Mouse (Mus musculus) embryonic fibroblast, embryonic 13.5 days (primary cell): ENCODE data around the gene Tmem92. TPM values are rescaled to one million over a fixed set of nuclear protein-coding genes. Genes with fewer than 3 reads are reported as not detected.
"Not testable (repeated sequence)": the region's sequence is repeated elsewhere in the genome, so short reads cannot be mapped to it uniquely, and the experiment has no call there.

Experiments
- H3K27ac ChIP-seq: 2 replicates; pipeline ENCODE4 v1.5.1; 2012; ENCODE audit warnings: low read length, control low read depth, inconsistent platforms; ENCODE audit not compliant: insufficient read depth
- H3K4me1 ChIP-seq: 2 replicates; pipeline ENCODE4 v1.6.1; 2011; ENCODE audit warnings: low read length; ENCODE audit not compliant: control insufficient read depth, insufficient read depth
- H3K4me3 ChIP-seq: 2 replicates; pipeline ENCODE4 v1.5.1; 2011; ENCODE audit warnings: mild to moderate bottlenecking, control low read depth, low read length; ENCODE audit not compliant: insufficient read depth
- CTCF ChIP-seq: IDR thresholded peaks from 2 replicates; pipeline ENCODE4 v1.5.1; 2011; ENCODE audit warnings: mild to moderate bottlenecking, control low read depth, low read length, moderate library complexity, borderline replicate concordance; ENCODE audit not compliant: insufficient read depth
- POLR2A ChIP-seq: IDR thresholded peaks from 2 replicates; pipeline ENCODE4 v1.6.1; 2011; ENCODE audit warnings: low read depth, mild to moderate bottlenecking, control low read depth, low read length, moderate library complexity
- polyA plus RNA-seq: library from polyadenylated mRNA; stranded (reverse); fragments of >200 nt; gene quantifications from 2 replicates; pipeline ENCODE4 v1.2.4, GENCODE M21; 2011; ENCODE audit warnings: low read depth; ENCODE audit not compliant: missing spikeins, insufficient read length

Tmem92 gene
- not detected in 2 replicates for polyA plus RNA-seq

- H3K27ac ChIP-seq, result no peak within 1 kb of the TSS
- TF ChIP-seq POLR2A (no peak), CTCF (no peak)
- no peaks in the 10 kb centered on the region for H3K4me1 ChIP-seq
- no peak within 1 kb of the TSS for H3K4me3 ChIP-seq
Observed at GRCm38 (mm10) chr11:94782603-94783002, at the start of gene Tmem92. Gene Tmem92 (minus strand): TSS chr11:94782703.

DNA sequence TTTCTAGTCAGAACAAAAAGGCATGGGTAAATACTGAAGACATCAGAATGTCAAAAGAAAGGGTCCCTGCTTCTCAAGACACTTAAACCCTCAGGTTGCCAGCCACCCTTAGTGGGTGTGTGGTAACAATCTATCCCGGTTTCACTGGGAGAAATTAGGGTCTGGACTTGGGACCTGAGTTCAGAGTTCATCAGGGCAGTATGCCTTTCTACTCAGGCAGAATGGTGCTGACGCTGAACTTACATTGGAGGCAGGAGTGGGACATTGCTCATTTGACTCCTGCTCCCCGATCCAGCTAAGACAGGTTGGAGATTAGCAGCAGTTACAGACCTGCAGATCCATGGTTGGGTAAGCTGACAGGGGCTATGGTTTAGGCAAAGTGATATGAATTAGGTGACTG, 46.5 kb upstream of the Tmem92 start:
- Histone ChIP-seq H3K4me3 (no peak overlapping the region), H3K4me1 (no peaks in the 10 kb centered on the region), H3K27ac (no peak overlapping the region)
- no peak for TF ChIP-seq CTCF
- no peak for TF ChIP-seq POLR2A

DNA sequence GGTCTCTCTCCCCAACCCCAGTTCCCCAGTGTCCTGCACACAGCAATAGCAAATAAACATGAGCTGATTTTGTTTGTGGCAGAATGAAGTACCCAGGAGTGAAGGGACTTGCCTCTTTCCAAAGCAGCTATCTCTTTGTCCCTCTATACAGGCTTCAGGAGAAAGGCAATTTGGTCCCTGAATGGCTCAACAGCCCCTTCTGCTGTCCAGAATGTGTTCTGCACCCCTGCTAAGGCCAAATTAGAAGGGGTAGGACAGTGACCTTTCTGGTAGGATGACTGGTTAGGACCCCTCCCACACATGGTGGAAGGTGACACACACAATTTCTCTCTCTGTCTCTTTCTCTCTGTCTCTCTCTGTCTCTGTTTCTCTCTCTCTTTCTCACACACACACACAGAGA, 36.9 kb upstream of the Tmem92 start:
- not testable (repeated sequence) for H3K27ac ChIP-seq, H3K4me1 ChIP-seq, H3K4me3 ChIP-seq

DNA sequence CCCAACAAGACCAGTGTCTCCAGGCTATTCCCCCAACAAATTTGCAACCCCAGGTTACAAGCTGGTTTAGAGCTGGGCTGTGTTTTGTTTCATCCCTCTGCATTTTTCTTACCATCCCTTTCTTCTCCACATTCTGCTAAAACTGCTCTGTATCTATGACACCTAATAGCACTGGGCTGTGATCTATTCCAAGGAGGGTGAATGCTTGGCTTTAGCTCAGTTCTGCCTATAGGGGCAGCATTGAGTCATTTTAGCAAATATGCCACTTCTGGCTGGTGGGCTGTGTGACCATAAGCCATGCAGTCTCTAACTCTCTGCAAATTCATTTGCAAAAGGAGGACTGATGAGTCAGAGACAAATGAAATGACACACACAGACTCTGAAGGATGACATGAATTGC, 36.4 kb upstream of the Tmem92 start:
- not testable (repeated sequence) for H3K4me1 ChIP-seq, H3K27ac ChIP-seq, H3K4me3 ChIP-seq

- H3K27ac ChIP-seq, H3K4me1 ChIP-seq, H3K4me3 ChIP-seq: not testable (repeated sequence)
Observed at GRCm38 (mm10) chr11:94811537-94811936, 29.0 kb upstream of the Tmem92 start.

DNA sequence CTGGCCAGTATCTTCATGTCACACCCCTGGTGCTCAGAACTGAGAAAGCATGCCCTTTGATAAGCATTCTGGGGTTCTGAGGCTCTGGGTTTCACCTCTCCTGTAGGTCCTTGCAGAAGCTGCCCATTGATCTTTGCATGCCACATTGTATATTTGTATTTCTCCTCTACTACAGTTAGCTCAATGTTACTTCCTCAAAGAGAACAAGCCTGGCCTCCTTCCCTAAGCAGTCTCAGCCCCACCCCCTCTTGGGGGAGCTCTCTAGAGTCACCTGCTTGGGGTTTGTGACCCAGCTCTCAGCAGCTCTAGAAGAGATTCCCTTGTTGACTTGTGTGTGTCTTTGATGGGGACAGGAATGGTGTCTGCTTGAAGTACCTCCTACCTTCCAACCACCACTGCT, 9.2 kb upstream of the Tmem92 start:
- TF ChIP-seq CTCF (no peak), POLR2A (no peak)
- no peaks in the 10 kb centered on the region for H3K4me1 ChIP-seq
- no peak overlapping the region for H3K4me3 ChIP-seq
- H3K27ac ChIP-seq, result no peak overlapping the region

- Histone ChIP-seq H3K4me1 (no peaks in the 10 kb centered on the region), H3K4me3 (no peak overlapping the region)
- TF ChIP-seq POLR2A, result no peak
- peak; percentile 62 for TF ChIP-seq CTCF
Observed at GRCm38 (mm10) chr11:94785247-94785646, 2.7 kb upstream of the Tmem92 start.

GRCm38 (mm10) chr11:94774887-94775497, 7.5 kb downstream of the Tmem92 start:
- TF ChIP-seq CTCF, result no peak
- no peak for TF ChIP-seq POLR2A
- Histone ChIP-seq H3K27ac (no peak overlapping the region), H3K4me3 (no peak overlapping the region), H3K4me1 (no peaks in the 10 kb centered on the region)

More at GRCm38 (mm10) chr11:94785247-94785646, 2.7 kb upstream of the Tmem92 start:
- H3K27ac ChIP-seq, result no peak overlapping the region

- no peak overlapping the region for H3K27ac ChIP-seq
- TF ChIP-seq CTCF, result no peak
- no peaks in the 10 kb centered on the region for H3K4me1 ChIP-seq
- no peak overlapping the region for H3K4me3 ChIP-seq
Observed at GRCm38 (mm10) chr11:94773851-94774250, 8.7 kb downstream of the Tmem92 start.

GRCm38 (mm10) chr11:94772363-94773055, 10.0 kb downstream of the Tmem92 start:
- no peak overlapping the region for H3K27ac ChIP-seq
- H3K4me1 ChIP-seq, result no peaks in the 10 kb centered on the region
- H3K4me3 ChIP-seq, result no peak overlapping the region
- TF ChIP-seq CTCF (no peak), POLR2A (no peak)

- no peak for TF ChIP-seq POLR2A
- no peak for TF ChIP-seq CTCF
- Histone ChIP-seq H3K4me3 (no peak overlapping the region), H3K4me1 (no peaks in the 10 kb centered on the region), H3K27ac (no peak overlapping the region)
Observed at GRCm38 (mm10) chr11:94767241-94767640, 15.3 kb downstream of the Tmem92 start.
